Mouse (Mus musculus) megakaryocyte progenitor cell, adult 5-6 weeks (primary cell): ENCODE measurements at regions not wholly inside any gene's neighbourhood (a gene's known extent, or its start where the extent isn't known, plus 50 kb on each side); places are given as distances from the start of the nearest gene placed in this dataset.

Experiments used
- ATAC-seq: replicated peaks from 2 replicates; pipeline ENCODE4 v1.8.0; 2016; ENCODE audit warnings: mild to moderate bottlenecking, moderate TSS enrichment, inconsistent platforms; ENCODE audit not compliant: poor library complexity

DNA sequence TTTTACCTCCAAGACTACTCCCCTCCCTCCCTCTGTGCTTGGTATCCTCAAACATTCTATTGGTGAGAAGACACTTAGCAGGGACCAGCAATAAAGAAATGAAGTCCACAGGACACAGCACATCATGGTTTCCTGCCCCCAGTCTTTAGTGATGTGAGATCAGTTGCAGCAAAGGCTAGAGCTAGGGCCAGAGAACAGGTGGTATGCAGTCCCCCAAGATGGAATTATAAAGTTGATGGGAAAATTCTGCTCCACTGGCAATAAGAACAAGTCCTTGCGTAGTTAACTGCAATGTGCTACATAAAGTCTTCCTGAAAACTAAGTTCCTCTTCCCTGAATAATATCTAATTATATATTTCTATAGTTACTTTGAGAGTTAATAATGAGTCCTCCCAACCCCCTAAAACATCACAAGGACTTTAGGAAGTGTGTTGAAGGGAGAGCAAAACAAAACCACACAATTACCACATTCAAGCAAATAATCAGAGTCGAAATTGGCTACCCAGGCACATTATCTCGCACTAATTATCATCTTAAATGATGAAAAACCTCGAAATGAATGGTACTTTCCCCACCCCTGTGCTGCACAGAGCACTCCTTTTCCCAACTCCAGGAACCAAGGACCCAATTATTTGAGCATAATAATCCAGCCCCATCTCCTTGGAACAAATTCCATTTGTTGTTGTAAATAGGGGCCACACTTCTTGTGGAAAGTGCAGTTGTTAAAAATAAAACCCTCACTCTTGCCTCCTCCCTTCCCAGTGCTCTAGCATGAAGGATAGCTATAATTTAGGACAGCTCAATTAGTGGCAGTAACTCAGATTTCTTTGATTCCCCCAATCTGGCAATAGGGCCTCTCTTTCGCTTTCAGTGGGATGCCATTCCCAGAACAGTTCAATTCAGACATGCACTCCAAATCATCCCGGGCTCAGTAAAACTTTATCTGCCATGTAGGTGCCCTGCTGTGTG, 2724.2 kb upstream of the Lrrc6 start:
- ATAC-seq: no peak

GRCm38 (mm10) chr15:69223411-69223810, 2722.7 kb upstream of the Lrrc6 start:
- ATAC-seq: no peak

GRCm38 (mm10) chr15:69222391-69222790, 2721.7 kb upstream of the Lrrc6 start:
- no peak for ATAC-seq
